Mouse (Mus musculus) megakaryocyte, embryonic 14.5 days (primary cell): ENCODE results near the gene Ubr3.

Experiments
- FLI1 ChIP-seq: IDR thresholded peaks from 2 replicates; pipeline ENCODE4 v1.6.1; 2012; ENCODE audit warnings: low read length, inconsistent platforms, mixed read lengths
- GATA1 ChIP-seq: IDR thresholded peaks from 3 replicates; pipeline ENCODE4 v1.6.1; 2012; ENCODE audit warnings: mixed read lengths, low read length, inconsistent platforms, borderline replicate concordance

DNA sequence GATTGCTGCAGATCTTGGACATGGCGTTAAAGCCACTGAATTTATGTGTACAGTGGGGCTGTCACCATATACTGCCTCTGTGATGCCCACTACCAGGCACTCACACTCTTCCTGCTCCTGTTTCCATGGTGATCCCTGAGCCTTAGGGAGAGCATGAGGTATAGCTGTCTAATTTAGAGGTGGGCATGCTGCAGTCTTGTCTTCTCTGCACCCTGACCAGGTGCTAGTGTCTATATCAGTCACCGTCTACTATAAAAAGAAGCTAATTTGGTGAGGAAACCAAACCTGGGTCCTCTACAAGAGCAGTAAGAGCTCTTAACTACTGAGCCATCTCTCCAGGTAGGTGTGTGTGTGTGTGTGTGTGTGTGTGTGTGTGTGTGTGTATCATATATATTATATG, 109.4 kb downstream of the Ubr3 start:
- no peak for TF ChIP-seq FLI1
- no peak for TF ChIP-seq GATA1
